Mouse (Mus musculus) erythroid progenitor cell, adult 5-6 weeks (primary cell): ENCODE results near the gene Kctd5. TPM values are rescaled to one million over a fixed set of nuclear protein-coding genes. Genes with fewer than 3 reads are reported as not detected.
A peak's percentile ranks its signal among the peaks of the same experiment; 100 is the strongest.
"Not testable (repeated sequence)": the region's sequence is repeated elsewhere in the genome, so short reads cannot be mapped to it uniquely, and the experiment has no call there.

Experiments used
- ATAC-seq: replicated peaks from 2 replicates; pipeline ENCODE4 v1.8.0; 2016; ENCODE audit warnings: moderate number of reproducible peaks, mild to moderate bottlenecking, moderate TSS enrichment, inconsistent platforms; ENCODE audit not compliant: poor library complexity, low FRiP score, severe bottlenecking
- total RNA-seq, 2 experiments: library from RNA; stranded (forward) in 1 of 2; stranded (reverse) in 1 of 2; fragments of 150-400 nt in 1 of 2; fragments of 186-747, 209-891 nt in 1 of 2; gene quantifications; 2 replicates each; pipeline versions ENCODE4 v1.2.3 to v1.2.4; 2015 to 2017; ENCODE audit warnings: low replicate concordance in 2 of 2

Gene Kctd5
- total RNA-seq (2015; ENCODE audit: low replicate concordance) (4.3 and 5.0 TPM in 2 replicates), total RNA-seq (2017; ENCODE audit: low replicate concordance) (8.0 and 10.7 TPM in 2 replicates)

DNA sequence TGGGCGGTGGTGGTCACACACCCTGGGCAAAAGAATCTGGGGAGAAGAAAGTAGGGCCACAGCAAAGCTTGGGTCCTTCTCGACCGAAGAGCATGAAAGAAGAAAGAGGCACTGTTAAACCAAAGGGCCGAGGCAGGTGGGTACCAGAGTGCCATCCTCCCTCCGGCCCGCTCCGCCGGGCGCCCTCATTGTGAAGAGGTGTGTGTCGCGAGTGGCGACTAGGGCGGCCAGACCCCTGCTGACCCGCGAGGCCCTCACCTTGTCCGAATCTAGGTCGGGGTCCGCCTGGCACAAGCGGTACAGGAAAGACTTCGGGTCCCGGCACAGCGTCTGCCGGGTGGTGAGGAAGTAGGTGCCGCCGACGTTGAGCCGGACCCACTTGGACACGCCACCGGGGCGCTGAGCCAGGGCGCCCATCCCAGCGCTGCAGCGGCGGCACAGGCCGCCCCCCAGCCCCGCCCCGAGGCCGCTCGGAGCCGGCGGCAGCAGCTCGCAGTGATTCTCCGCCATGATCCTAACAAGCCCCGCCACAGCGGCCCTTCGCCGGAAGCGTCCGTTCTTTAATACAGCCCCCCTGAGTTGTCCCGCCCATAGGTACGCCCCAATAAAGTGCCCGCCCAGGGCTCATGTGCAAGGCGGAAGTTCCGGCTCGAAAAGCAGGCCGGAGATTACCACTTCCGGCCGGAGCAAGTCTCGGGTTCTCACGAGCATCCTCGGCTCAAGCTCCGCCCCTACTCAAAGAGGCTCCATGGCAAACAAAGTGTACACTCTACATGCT, at the start of gene Kctd5:
Kctd5 (minus strand) TSS at position 567 of the 778 bp plus-strand sequence.
- peak; percentile 97 for ATAC-seq

- no peak for ATAC-seq
Measured at GRCm38 (mm10) chr17:24119446-24119845, 46.2 kb upstream of the Kctd5 start.

GRCm38 (mm10) chr17:24113031-24113430, 39.7 kb upstream of the Kctd5 start:
- no peak for ATAC-seq

GRCm38 (mm10) chr17:24111256-24111655, 38.0 kb upstream of the Kctd5 start:
- ATAC-seq, result no peak

DNA sequence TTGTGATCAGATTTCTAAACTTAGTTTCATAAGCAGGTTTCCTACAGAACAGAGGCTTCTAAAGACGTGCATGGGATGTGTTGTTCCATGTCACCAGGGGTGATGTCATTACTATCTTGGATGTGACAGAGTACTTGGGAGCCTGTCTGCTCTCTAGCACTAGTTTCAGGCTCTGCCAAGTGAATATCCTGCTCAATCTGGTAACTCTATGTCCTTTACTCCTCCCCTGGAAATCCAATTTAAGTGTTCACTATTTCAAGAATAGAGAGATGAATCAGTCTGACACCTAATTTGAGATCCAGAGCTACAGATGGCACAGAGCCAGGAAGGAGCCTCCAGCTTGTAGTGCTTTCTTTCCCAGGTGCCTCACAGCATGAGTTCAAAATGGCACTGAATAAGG, 35.6 kb upstream of the Kctd5 start:
- ATAC-seq, result no peak

DNA sequence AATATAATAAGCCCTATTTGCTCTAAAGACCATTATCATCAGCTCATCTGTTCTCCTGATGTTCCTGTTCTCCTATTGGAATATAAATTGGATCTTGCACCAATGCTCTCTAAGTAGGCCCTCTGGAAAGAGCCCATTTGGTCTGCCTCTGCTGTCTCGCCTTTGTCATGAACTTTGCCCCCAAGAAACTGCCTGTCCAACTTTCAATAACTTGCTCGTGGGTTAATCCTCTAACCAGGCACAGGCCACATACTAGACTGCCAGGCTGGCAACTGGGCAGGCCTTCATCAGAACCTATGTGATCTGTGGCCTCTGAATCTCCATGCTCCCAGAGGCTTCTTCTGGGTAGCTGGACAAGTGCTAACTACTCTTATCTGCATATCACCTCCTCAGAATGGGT, 31.8 kb upstream of the Kctd5 start:
- no peak for ATAC-seq

DNA sequence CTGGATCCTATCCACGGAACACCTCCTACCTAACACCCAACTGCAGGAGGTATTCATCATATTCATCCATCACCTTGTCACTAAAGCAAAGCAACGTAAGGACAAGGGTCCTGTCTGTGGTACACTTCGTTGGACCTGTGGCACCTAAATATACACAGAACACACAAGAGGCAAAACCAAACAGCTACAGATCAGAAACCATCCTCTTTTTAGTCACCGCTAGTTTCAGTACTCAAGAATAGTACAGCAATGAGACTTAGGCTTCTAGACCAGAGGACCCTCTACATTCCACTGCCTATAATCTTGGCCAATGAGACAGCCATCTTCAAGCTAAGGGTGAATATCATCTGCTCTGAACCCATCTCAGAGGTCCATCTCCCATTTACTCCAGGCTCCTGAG, 25.1 kb upstream of the Kctd5 start:
- no peak for ATAC-seq

DNA sequence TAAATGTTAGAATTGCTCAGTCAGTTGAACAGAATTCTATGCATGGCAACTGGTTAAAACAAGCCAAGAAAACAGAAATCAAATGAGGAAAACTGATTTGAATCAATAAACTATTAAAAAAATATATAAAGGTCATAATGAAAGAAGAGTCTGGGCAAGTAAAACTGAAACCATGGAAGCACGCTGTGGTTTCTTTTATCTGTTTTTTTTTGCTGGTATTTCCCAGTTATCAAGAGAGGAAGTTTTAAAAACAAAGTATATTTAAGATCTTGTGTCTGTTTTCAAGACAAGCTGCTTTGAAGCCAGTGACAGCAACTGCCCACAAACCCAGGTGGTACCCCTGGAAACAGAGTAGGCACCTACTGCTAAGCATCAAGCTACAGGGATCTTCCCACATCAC, 17.3 kb upstream of the Kctd5 start:
- ATAC-seq, result no peak

- ATAC-seq, result not testable (repeated sequence)
Measured at GRCm38 (mm10) chr17:24086399-24086798, 13.1 kb upstream of the Kctd5 start.

DNA sequence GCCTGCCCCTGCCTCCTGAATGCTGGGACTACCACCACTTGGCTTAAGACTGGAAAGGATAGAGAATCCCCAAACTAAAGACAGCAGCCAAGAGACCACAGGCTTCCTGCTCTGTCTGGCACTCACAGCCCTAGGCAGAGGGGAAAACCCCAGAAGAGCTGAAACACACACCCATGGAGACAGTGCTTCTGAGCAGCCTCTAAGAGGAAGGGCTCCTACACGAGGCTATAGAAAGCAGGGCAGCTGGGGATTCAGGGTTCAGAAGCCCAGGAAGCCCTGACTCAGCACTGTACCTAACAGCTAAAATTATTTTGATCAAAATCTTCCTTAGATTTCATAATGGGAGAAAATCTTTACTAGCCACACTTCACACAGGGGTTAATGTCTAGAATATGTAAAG, 11.3 kb upstream of the Kctd5 start:
- no peak for ATAC-seq

- ATAC-seq, result no peak
Measured at GRCm38 (mm10) chr17:24077101-24077500, 3.8 kb upstream of the Kctd5 start.

- ATAC-seq, result no peak
Measured at GRCm38 (mm10) chr17:24069531-24069930, 3.8 kb downstream of the Kctd5 start.

- ATAC-seq, result no peak
Measured at GRCm38 (mm10) chr17:24068271-24068670, 5.0 kb downstream of the Kctd5 start.

GRCm38 (mm10) chr17:24062459-24063155, 10.7 kb downstream of the Kctd5 start:
- no peak for ATAC-seq

DNA sequence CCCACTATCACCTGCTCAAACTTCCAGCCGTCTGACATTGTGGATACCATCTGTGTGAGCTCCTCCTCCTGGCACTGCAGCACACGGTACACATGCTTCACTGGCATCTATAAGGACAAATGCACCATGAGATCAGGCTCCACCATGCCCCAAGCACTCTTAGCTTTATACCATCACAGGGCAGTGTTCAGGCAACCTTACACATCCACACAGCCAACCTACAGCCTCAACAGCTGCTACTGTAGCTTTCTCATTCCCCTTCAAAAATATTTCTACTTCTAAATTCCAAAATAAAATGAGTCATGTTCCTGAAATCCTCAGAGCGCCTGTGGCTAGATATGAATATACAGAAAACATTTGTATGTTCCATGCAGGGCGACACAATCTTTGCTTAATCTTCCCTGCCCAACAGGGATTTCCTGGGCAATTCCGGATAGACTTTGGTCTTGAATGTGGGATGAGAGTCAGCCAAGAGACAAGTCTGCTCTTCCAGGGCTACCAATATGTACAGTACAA, 15.5 kb downstream of the Kctd5 start:
- ATAC-seq, result no peak

DNA sequence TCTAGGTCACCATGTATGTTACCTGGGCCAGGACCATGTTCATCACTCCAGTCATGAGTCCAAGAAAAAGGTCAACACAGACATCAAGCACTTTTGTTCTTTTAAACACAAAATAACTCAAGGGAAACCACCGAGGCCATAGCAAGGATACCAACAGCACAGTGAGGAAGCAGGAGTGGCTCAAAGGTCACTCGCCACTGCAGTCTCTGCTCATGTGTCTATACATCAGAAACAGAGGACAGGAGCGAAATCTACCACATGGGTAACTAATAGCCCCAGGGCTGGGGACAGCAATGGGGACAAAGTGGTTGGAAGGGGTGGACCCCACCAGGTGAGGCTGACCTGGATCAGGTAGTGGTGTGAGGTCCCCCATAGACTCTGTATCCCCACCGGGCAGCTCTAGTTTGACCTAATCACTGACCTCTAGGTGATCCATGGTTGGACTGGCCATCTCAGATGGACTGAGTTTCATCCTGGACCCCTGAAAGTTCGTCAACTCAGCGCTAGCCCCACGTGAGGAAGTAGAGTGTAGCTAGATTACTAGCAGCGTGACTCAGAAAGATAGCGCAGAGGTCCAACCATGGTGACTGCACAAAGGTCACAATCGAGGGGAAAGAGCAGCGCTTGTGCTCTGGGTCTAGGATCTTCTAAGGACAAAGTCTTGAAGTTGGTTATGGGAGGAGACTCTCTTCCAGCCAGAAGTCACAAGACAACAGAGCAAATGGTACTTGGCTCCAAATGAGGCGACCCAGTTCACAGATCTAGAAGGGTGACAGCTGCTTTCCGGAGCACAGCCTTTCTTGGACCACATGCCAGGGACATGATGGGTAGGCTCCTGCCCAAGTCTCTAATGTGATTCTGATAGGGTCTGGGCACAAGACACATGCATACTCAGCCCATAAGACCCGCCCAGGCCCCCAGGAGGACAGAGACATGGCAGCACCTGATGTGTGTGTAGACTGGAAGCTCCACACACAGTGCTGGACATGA, 16.4 kb downstream of the Kctd5 start:
- no peak for ATAC-seq

DNA sequence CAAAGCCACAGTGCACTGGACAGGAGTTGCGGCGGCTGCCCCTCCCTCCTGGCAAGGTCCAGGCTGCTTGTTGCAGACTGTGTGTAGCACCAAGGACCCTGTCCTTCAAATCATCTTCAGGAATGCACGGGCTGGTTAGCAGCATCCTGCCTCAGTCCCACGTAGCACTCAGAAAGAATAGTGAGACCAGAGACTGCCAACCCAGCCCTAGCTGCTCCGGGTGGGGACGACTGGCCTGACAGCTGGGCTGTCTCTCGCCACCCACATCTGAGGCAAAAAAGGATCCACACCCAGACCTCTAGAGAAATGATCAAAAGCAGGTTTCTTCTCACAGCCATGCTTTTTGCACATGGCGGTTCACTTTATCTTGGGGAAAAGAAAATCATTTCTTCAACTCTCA, 24.3 kb downstream of the Kctd5 start:
- no peak for ATAC-seq

GRCm38 (mm10) chr17:24048053-24048452, 25.2 kb downstream of the Kctd5 start:
- ATAC-seq, result no peak

GRCm38 (mm10) chr17:24046026-24046425, 27.3 kb downstream of the Kctd5 start:
- ATAC-seq, result no peak

- ATAC-seq, result no peak
Measured at GRCm38 (mm10) chr17:24045608-24046007, 27.7 kb downstream of the Kctd5 start.
